Mouse (Mus musculus) adrenal gland, postnatal 36 days (tissue): ENCODE measurements around the gene Tgm6. TPM values are rescaled to one million over a fixed set of nuclear protein-coding genes. Genes with fewer than 3 reads are reported as not detected.

Source experiments
- DNase-seq, 2 experiments: peaks; one replicate each; pipeline ENCODE4 v3.0.0; 2021; ENCODE audit warnings: mixed read lengths in 1 of 2
- long read RNA-seq, 2 experiments: library from polyadenylated mRNA; stranded (forward); transcript quantifications; one replicate each; pipeline ENCODE4 v2.0.0; 2021; ENCODE audit warnings: borderline sequencing depth in 2 of 2
- total RNA-seq, 2 experiments: library from RNA; stranded (reverse); gene quantifications; 2 replicates each; pipeline ENCODE4 v1.2.3; 2021

Gene Tgm6
- not detected for total RNA-seq
- long read RNA-seq, experiment 1: 0 reads
- long read RNA-seq, experiment 2: 0 reads

DNA sequence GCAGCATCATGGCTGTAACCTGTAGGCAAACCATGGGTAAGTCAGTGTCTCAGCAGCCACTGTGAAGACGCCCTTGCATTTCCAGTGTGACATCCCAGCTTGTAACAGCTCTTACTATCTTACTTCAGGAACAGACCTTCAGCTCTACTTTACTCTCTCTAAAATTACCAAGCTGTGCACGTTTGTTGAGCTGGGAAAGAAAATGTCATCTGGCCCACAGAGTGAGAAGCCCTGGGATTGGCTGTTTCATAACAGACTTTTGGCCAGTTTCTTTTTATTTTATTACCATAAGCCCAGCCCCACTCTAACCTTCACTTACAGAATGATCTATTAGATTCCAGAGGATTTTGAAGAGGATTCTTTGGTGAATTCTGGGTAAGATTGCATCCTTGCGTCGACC, at the start of gene Tgm6:
Tgm6 (plus strand) TSS at position 301 of the 400 bp plus-strand sequence.
- DNase-seq: no peak

DNA sequence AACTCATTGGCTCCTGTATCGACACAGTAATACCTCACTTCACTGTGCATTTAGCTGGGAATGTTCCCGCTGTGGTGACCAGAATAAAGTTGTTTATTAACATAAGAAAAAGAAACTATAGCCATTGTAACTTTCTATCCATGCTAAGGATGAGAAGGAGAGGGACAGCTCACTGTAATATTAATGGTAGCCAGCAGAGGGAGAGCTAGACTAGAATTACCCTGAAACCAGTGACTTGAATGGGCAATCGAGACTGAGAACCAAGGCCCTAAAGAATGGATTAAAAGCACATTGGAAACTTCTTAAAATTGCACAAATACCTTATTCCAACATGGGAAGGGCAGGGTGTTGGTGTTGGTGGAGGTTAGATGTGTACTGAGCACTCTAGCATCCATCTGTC, 44.0 kb upstream of the Tgm6 start:
- DNase-seq: peak in 1 of 2 experiments; percentile 60

DNA sequence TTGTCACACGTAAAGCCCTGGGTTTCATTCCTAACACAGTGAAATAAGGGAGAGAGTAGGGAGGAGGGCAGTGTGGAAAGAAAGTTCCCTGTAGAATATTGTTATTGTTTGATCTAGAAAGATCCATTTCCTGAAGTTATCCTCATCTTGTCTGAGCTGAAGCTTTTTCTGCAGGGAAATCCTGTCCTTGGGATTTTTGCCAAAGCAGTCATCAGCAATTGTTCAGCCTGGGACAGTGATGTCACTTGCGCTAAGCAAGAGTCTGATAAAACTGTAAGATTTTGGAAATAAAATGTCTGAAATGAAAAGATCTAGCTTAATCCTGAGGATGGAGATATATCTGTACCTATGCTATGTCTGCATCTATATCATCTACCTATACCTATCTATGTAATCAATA, 41.8 kb upstream of the Tgm6 start:
- peak; percentile 12 to 62 for DNase-seq

DNA sequence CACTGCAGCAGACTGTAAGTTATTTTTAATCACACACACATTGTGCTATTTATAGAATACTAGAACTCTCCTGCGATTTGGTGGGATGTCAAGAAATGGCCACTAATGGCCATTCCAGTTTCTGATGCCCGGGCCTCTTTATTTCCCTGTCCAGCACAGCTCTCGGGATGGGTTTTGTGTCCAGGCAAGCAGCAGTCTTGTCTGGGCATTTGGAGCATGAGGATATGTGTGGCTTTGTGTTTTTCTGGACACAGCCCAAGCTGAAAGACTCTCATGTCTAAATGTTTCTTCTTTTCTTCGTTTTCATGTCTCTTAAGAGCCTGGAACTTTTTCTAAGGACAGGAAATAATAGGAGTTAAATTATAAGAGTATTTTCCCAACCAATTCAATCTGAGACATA, 588 bp downstream of the Tgm6 start:
- DNase-seq: no peak

DNA sequence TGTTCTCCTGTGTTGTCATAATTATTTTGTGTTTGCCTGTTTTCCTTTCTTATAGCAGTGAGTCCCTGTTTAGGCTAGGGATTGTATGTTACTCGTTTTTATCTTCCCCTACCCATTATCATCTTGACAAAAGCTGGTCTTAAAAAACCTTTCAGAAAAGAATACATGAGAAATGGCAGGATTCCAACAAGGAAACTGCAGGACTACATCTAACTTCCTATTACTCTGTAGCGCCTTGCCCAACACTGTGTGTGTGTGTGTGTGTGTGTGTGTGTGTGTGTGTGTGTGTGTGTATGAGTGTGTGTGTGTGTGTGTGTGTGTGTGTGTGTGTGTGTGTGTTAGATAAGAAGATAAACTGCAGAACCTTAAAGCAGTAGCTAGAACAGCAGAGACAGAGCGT, 1.2 kb downstream of the Tgm6 start:
- DNase-seq: peak in 1 of 2 experiments; percentile 4

DNA sequence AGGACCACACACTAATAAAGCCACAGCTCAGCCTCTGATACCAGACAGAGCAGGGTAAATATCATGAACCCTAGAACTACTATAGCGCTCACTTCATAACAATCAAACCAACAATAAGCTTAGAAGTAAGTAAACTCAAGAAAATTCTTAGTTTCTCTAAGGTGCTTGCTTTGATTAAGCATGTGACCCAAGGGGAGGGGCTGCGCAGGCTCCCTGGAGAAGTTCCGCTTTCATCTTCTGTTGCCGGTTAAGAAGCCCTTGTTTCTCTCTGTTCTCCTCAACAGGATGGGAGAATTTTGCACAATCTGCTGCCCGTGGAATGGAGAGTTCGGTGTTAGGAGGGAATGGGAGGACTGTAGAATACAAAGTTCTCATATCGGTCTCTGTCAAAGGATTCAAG, 6.4 kb downstream of the Tgm6 start:
- no peak for DNase-seq

DNA sequence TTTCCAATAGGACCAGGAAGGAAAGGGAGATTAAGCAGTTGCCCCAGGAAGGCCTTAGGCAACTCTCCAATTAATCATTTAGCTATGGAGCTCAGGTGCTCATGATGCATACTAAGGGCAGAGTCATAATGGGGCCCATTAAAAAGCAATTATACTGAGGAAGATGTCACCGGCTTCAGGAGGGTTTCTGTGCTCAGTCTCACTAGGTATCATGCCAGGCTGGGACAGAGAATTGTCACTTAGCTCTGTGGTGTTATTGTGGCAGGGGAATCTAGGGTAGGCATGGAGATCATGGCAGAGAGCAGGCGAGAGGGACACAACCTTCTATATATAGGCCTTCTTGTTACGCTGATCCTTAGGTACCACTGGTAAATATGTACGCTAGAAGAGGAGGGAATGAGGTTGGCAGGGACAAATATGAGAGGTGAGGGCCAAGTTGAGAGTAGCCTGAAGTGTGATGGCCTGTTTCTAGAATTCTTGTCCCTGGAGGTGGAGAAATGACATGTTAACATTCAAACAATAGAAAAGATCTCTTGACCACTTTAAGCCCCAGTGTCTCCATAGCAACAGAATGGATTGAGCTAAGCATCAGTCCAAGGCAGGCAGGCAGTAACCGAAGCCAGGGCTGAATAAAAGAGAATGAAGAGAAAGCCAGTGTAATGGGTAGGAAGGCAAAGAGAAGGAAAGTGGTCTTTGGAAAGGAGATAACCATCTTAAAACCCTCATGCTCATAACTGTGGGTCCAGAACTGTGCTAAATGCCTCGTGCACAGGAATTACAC, 13.3 kb downstream of the Tgm6 start:
- DNase-seq: no peak

DNA sequence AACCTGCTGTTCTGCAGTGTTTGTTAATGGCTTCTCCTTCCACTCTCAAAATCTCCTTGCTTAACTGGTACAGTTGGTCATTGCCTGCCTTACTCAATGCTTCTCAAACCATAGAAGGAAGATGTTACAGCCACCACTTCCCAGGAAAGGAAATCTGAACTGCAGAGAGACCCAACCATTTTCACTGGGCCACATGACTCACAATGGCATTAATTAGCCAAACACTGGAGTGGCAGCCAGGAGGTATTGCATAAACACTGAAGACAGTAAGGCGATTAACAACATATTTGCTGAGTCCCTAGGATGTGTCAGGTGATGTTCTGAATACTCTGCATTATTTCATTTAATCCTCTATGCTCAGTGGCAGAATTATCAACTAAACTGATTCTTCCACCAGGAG, 13.9 kb downstream of the Tgm6 start:
- no peak for DNase-seq

DNA sequence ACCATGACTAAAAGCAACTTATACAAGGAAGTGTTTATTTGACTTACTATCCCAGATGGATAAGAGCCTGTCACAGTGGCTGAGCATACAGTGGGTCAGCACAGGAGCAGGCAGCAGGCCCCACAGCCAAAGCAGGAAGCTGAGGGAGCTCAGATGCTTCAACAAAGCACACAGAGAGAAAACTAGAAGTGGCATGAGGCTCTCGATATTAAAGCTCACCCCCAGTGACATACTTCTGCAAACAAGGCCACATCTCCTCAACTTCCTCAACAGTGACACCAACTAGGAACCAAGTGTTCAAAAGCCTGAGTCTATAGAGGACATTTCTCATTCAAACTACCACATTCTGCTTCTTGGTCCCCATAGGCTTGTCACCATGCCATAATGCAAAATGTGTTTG, 17.5 kb downstream of the Tgm6 start:
- DNase-seq: no peak

DNA sequence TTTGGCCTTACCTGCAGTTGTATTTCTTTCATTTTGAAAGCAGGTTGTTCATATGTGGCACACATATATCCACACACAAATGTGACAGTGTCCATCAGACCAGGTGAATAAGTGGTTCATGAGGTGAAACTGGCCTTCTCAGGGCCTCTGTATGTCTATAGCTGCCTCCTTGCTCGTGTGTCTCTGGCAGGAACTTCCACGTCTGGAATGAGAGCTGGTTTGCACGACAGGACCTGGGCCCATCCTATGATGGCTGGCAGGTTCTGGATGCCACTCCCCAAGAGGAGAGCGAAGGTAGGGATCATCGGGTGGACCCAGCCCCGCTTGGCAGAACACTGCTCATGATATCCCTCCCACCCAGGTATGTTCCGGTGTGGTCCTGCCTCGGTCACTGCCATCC, 30.8 kb downstream of the Tgm6 start:
- DNase-seq: no peak

DNA sequence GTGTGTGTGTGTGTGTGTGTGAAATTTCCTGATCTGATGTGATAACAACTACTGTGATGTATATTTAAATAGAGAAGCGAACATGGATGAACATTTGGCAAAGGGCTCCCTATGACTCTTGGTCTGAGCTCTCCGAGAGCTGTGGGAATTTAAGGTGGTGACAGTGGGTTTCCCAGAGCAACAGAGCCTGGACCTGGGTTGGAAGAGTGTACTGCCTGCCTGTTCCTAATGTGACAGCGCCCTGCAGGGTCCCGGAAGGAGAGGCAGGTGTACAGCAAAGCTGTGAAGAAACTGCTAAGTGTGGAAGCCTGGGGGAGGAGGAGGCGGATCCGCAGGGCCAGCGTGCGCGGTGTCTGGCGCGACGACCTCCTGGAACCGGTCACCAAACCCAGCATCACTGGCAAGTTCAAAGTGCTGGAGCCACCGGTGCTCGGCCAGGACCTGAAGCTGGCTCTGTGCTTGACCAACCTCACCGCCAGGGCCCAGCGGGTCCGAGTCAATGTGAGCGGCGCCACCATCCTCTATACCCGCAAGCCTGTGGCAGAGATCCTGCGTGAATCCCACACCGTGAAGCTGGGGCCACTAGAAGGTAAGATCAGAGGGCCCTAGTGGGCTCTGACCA, 32.6 kb downstream of the Tgm6 start:
- no peak for DNase-seq

DNA sequence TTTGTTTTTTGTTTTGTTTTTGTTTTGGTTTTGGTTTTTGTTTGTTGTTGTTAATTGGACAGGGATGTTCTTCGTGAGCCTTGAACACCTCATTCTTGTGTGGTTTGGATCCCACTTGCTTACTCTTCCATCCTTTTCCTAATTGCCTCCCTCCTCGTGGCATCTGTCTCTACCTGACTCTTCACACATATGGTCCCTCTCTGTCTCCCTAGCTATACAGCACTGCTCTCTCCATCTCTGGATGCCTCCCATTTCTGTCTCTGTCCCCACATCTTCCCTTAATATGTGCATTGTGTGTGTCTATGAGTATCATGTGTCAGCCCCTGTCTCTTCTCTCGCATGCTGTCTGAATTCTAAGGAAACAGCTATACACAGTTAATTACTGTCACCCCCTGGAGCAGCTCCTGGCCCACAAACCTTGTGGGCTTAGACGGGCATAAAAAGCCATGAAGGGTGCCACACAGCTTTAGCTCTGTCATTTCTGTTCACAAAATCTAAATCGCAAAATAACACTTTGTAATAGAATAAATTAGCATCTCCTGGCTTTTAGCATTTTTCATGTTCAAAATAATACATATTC, 34.0 kb downstream of the Tgm6 start:
- DNase-seq: no peak

DNA sequence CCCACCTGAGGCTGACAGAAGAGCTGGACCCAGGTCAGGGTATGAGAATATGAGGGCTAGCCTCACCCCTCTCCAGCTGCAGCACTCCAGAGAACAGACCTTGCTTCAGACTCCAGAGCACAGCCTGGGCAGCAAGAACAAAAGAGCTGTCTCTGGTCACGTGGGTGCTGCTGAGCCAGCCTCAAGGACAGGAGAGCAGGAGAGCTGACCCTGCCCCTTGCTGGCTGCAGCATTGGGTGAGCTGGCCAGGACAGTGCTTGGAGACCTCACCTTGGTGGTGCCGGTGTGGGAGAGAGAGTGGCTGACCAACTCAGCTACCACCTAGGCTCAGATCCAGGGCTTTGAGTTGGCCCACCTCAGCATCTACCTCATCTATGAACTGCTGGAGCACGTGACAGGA, 43.0 kb downstream of the Tgm6 start:
- DNase-seq: peak; percentile 68 to 70

DNA sequence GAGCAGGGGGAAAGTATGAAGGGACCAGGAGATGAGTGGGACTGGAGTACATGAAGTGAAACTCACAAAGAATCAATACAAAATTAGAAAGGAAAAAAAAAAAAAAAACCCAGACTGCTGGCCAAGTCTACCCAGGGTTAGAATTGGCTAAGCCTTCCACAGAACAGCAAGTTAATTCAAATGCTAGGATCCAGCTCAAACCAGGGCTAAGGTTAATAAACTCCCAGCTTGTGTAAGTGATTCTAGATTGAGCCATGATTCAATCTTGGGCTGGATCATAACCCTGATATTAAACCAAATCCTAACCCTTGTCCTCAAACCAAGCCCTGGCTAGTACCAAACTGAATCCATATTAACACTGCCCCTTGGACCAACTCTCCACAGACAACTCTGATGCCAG, 43.6 kb downstream of the Tgm6 start:
- DNase-seq: no peak

DNA sequence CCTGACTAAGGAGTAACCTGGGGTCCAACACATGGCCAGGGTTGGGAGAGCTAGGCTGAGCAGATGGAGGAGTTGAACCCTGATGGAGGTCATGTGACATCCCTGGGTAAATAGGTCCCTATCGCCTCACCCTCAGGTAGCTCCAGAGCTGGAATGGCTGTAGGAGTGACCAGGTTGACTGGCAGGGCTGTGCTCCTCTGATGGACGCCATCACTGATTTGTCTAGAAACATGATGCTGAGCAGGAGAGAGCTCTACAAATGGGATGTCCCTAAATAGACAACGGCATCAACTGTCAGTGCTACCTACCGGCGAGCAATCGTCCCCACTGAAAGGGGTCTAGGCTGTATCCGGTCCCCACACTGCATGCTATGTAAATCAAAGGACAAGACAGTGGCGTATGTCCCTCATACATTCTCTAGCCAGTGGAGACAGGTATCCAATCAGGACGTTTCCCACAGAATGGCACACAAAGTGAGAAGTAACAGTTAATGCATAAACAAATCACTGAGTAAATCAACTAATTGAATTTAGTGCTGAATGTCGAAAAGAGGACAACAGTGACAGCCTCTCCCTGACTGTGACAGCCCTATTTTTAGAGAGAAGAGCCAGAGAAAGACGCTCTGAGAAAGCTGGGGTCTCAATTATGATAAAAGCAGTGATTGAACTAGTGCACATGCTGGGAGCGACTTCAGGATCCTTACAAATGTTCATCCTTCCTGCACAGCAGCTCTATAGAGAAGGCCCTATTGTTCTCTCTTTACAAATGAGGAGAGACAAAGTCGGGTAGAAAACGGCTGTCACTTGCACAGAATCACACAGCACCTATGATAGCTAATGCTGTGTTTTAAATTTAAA, 45.2 kb downstream of the Tgm6 start:
- DNase-seq: no peak

DNA sequence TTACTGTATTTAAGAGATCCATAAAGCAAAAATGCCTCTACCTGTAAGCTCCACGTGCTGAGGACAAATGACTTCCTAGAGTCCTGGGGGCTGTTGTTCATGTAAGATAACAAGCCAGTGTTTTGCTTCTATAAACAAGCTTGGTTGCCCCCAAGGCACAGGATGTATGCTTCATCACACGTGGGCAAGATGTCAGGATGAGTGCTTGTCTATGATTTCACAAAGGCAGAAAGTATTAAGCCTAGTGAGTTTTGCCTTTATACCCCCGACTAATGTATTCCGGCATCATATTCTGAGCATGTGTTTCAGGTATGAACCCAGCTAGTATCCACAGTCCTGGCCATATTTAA, 45.8 kb downstream of the Tgm6 start:
- DNase-seq: no peak

DNA sequence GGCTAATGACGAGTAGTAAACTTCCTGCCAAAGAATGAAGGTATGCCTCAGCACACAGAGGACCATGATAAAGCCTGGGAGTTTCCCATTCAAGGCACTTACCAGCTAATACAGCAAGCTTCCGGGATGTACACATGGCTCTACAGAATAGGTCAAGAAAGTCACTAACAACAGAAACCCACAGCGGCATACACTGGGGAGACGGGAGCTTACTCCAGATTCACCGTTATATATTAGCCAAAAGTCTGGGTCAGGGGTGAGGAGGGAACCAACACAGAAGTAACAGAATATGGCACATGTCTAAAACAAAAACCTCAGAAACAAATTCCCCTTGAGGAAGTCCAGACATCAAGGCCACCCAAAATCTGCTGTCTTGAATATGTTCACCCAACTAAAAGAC, 50.5 kb downstream of the Tgm6 start:
- DNase-seq: no peak

DNA sequence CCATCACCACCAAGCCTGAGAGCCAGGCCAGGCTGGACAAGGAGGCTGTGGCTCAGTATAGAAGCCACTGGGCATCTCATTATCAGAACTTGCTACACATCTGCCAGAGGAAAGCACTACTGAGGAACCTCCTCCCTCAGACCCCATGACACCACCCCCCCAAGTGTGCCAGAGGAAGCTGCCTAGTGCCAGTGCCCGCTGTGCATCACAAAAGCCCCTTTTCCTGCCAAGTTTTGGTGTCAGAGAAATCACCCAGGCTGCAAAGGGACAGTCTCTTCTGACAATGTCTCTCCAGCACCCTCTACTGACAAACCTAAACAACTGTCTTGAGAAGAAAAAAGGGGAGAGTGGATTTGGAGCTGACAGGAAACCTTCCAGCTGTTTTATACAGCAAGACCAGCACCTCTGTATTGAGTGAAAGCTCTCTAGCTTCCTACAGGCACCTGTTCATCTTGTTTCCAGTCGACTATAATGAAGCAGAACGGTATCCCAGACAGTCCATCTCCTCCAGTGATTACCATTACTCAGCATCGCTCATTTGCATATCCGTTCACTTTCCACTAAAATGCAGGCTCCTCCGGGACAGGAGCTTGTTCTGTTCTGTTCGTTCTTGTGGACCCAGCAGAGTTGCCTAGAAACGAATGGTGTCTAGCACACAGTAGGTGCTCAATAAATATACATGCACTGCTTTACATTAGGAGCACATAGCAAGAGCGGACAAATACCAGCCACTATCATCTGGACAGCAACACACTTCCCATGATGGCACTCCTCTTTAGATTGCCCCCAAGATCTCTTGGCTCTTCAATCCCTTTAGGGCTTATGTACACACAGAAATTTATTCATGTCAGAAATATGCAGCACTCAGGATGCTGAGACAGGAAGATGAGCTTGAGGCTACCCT, 54.3 kb downstream of the Tgm6 start:
- DNase-seq: no peak

DNA sequence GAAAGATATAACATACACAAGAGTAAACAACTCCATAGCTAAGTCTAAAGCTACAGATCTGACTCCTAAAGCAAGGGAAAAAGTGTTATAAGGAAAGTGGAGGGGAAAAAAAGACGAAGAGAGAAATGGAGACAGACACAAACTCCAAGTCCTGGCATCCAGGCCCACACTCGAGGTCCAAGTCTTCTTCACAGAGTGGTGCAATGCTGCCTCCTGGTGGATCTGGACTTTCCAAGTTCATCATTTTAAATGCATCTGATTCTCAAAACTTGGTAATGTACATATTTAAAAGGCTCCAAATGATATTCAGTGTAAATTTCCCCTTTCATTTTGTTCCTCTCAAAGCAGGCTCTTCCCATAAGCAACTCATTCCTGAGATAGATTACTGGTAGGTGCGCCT, 55.6 kb downstream of the Tgm6 start:
- peak; percentile 55 to 71 for DNase-seq

DNA sequence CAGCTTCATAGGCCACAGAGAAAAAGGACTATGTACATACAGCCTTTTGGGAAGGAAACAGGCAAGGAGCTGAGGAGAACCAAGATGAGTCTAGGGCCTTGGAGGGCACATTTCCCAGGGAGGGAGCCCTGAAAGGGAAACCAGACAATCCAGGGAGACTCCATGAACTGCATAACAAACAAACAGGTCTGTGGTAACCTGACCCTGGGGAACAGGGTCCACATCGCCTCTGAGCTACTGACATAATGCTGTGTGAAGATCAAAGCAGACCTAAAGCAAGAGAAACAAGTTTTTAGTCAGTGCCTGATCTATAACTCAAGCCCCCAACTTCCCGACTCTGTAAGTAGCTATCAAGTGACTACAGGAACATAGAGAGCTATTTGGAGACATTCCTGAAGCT, 59.5 kb downstream of the Tgm6 start:
- DNase-seq: no peak

DNA sequence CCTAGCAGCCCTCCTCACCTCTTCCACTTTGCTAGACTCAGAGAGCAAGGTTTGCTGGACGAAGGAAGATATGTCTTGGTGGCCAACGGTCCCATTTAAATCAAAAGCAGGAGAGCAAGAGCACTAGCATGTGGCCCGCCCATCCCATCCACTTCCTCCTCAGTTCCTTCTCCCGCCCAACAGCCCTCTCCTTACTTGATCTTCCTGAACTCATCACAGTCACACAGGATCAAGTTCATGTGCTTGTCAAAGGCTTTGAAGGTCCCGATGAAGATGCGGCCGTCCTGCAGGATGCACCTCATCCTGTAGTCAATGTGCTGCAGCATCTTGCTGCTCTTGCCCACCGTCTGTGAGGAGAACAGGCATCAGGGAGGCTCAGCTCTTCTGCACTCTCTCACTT, 64.6 kb downstream of the Tgm6 start:
- no peak for DNase-seq

DNA sequence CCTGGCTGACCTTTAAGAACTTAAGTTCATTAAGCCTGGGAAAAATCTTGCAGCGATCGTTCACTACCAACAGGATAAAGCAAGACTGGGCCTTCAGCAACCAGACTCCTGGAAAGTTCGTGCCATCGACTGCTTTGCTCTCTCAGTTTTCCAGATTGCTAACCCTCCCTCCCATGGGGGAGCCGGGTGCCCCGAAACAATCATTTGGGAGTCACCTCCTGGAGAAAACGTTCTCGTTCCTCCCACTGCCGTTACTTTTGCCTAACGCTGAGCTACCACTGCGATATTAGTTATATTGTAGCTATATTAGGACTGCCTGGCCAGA, 66.1 kb downstream of the Tgm6 start:
- no peak for DNase-seq
